Mouse (Mus musculus) naive thymus-derived CD4-positive, alpha-beta T cell, adult 2 months (primary cell): ENCODE results near the gene Gnb1.
A peak's percentile ranks its signal among the peaks of the same experiment; 100 is the strongest.

ENCODE experiments used
- DNase-seq: peaks from one replicate; pipeline ENCODE4 v3.0.0-alpha.2; 2011; ENCODE audit warnings: low read depth

Gnb1 gene

GRCm38 (mm10) chr4:155485521-155485920 is 5.6 kb upstream of the Gnb1 start:
- no peak for DNase-seq

- DNase-seq: no peak
Observed at GRCm38 (mm10) chr4:155487746-155488145, 3.4 kb upstream of the Gnb1 start.

GRCm38 (mm10) chr4:155488232-155489025 is 2.7 kb upstream of the Gnb1 start:
- DNase-seq: no peak

- DNase-seq: no peak
Observed at GRCm38 (mm10) chr4:155489101-155489970, 1.8 kb upstream of the Gnb1 start.

GRCm38 (mm10) chr4:155490456-155490855 is 705 bp upstream of the Gnb1 start:
- peak; percentile 37 for DNase-seq

GRCm38 (mm10) chr4:155491529-155492130 is 469 bp downstream of the Gnb1 start:
- peak; percentile 52 for DNase-seq

- DNase-seq: peak; percentile 61
Observed at GRCm38 (mm10) chr4:155492131-155492633, 1.0 kb downstream of the Gnb1 start.

GRCm38 (mm10) chr4:155494891-155495290 is 3.7 kb downstream of the Gnb1 start:
- no peak for DNase-seq

- no peak for DNase-seq
Observed at GRCm38 (mm10) chr4:155497963-155498362, 6.8 kb downstream of the Gnb1 start.

- DNase-seq: no peak
Observed at GRCm38 (mm10) chr4:155501126-155501525, 10.0 kb downstream of the Gnb1 start.

- DNase-seq: no peak
Observed at GRCm38 (mm10) chr4:155505067-155505466, 13.9 kb downstream of the Gnb1 start.

GRCm38 (mm10) chr4:155505671-155506295 is 14.6 kb downstream of the Gnb1 start:
- no peak for DNase-seq

GRCm38 (mm10) chr4:155508614-155509013 is 17.5 kb downstream of the Gnb1 start:
- no peak for DNase-seq

- no peak for DNase-seq
Observed at GRCm38 (mm10) chr4:155510981-155511380, 19.8 kb downstream of the Gnb1 start.

GRCm38 (mm10) chr4:155514810-155515209 is 23.6 kb downstream of the Gnb1 start:
- no peak for DNase-seq

- DNase-seq: no peak
Observed at GRCm38 (mm10) chr4:155517948-155518517, 26.9 kb downstream of the Gnb1 start.

- DNase-seq: no peak
Observed at GRCm38 (mm10) chr4:155522327-155522726, 31.2 kb downstream of the Gnb1 start.

GRCm38 (mm10) chr4:155525751-155526150 is 34.6 kb downstream of the Gnb1 start:
- no peak for DNase-seq

GRCm38 (mm10) chr4:155529294-155529693 is 38.1 kb downstream of the Gnb1 start:
- no peak for DNase-seq

GRCm38 (mm10) chr4:155549993-155550392 is 58.8 kb downstream of the Gnb1 start:
- no peak for DNase-seq

- no peak for DNase-seq
Observed at GRCm38 (mm10) chr4:155550446-155550845, 59.3 kb downstream of the Gnb1 start.

- no peak for DNase-seq
Observed at GRCm38 (mm10) chr4:155551073-155551472, 59.9 kb downstream of the Gnb1 start.
